Mouse (Mus musculus) C2C12 (cell line): ENCODE results near the gene Rogdi. TPM values are rescaled to one million over a fixed set of nuclear protein-coding genes. Genes with fewer than 3 reads are reported as not detected.

Source experiments
- H3K27me3 ChIP-seq: one replicate; pipeline ENCODE4 v1.6.1; 2011; ENCODE audit not compliant: control insufficient read depth, insufficient read depth, insufficient read length
- H3K36me3 ChIP-seq: one replicate; pipeline ENCODE4 v1.6.1; 2011; ENCODE audit not compliant: control insufficient read depth, insufficient read depth
- H3K4me3 ChIP-seq: one replicate; pipeline ENCODE4 v1.5.1; 2011; ENCODE audit warnings: mild to moderate bottlenecking, control low read depth; ENCODE audit not compliant: poor library complexity, insufficient read depth, severe bottlenecking
- H3K79me2 ChIP-seq: one replicate; pipeline ENCODE4 v1.6.1; 2011; ENCODE audit not compliant: control insufficient read depth, insufficient read depth
- H3K79me3 ChIP-seq: one replicate; pipeline ENCODE4 v1.6.1; 2011; ENCODE audit warnings: low read depth, control low read depth
- H3ac ChIP-seq: one replicate; pipeline ENCODE3; 2011; ENCODE audit warnings: low read depth; ENCODE audit not compliant: control insufficient read depth, insufficient read length
- CEBPB ChIP-seq: IDR thresholded peaks from one replicate; pipeline ENCODE4 v1.6.1; 2011; ENCODE audit warnings: low read depth, mild to moderate bottlenecking, control low read depth, moderate library complexity
- CTCF ChIP-seq: IDR thresholded peaks from one replicate; pipeline ENCODE4 v1.5.1; 2011; ENCODE audit not compliant: control insufficient read depth, insufficient read depth, insufficient read length
- FOSL1 ChIP-seq: IDR thresholded peaks from one replicate; pipeline ENCODE4 v1.8.0; 2011; ENCODE audit warnings: mild to moderate bottlenecking, low read length; ENCODE audit not compliant: poor library complexity, insufficient read depth, severe bottlenecking
- MAX ChIP-seq: IDR thresholded peaks from one replicate; pipeline ENCODE4 v1.6.1; 2011; ENCODE audit warnings: mild to moderate bottlenecking, control low read depth
- MYOD1 ChIP-seq: IDR thresholded peaks from one replicate; pipeline ENCODE4 v1.6.1; 2011; ENCODE audit warnings: low read depth; ENCODE audit not compliant: control insufficient read depth, insufficient read length
- MYOG ChIP-seq: IDR thresholded peaks from one replicate; pipeline ENCODE4 v1.6.1; 2011; ENCODE audit not compliant: control insufficient read depth, insufficient read length; ENCODE audit errors: extremely low read depth
- USF1 ChIP-seq: IDR thresholded peaks from one replicate; pipeline ENCODE4 v1.6.1; 2011; ENCODE audit warnings: low read depth, mild to moderate bottlenecking, control low read depth, moderate library complexity
- polyA plus RNA-seq: library from polyadenylated mRNA; unstranded; fragments of >200 nt; fragmentation: generic; extraction: Trizol; gene quantifications from one replicate; pipeline ENCODE4 v1.2.1, GENCODE M21; 2012; ENCODE audit warnings: missing spikeins

Gene Rogdi
- polyA plus RNA-seq, 1 experiment: 16.7 TPM

DNA sequence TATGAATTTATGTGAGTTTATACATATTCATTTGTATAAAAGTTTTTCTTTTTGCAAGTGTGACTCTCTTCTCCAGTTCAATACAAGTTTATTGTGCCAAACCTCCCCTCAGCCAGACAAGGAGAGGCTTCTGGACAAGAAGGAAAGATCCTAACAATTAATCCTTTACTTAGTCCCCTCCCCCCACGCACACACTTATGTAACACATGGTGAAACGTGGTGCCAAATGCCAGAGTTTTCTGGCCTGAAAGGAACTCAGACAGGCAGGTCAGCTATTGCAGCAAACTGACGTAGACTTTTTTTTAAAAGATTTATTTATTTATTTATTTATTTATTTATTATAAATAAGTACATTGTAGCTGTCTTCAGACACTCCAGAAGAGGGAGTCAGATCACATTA is 12.7 kb downstream of the Rogdi start:
- no peak for TF ChIP-seq CEBPB
- no peak for TF ChIP-seq FOSL1
- TF ChIP-seq MYOG: no peak
- H3K27me3 ChIP-seq: peaks cover 3% of the 10 kb centered on the region

DNA sequence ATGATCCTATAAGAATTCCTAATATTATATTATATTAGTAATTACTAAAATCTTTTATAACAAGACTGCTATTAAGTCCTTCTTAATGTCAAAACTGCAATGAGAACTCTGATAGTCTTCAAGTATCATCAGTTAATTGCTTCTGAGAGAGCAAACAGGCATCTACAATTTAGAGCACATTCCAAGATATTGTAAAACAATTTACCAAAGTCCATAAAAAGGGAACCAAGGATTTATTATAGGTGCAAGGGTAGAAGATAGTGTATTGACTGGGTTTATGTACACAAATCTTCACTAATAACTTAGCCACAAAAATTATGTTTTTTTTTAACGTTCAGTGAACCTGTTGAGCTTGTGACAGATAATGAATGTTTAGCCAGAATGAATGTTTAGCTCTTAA is 14.4 kb downstream of the Rogdi start:
- Histone ChIP-seq H3K79me2 (no peaks in the 10 kb centered on the region), H3K36me3 (no peaks in the 10 kb centered on the region), H3K27me3 (peaks cover 3% of the 10 kb centered on the region), H3ac (no peak overlapping the region), H3K79me3 (no peaks in the 10 kb centered on the region), H3K4me3 (no peak overlapping the region)
- no peak for TF ChIP-seq CTCF
- TF ChIP-seq FOSL1: no peak
- TF ChIP-seq USF1: no peak
- TF ChIP-seq MAX: no peak
- no peak for TF ChIP-seq MYOD1
- TF ChIP-seq CEBPB: no peak

More for the DNA sequence above, 12.7 kb downstream of the Rogdi start:
- H3K36me3 ChIP-seq: no peaks in the 10 kb centered on the region
- no peaks in the 10 kb centered on the region for H3K79me3 ChIP-seq
- H3K79me2 ChIP-seq: no peaks in the 10 kb centered on the region
- no peak overlapping the region for H3K4me3 ChIP-seq
- no peak overlapping the region for H3ac ChIP-seq

DNA sequence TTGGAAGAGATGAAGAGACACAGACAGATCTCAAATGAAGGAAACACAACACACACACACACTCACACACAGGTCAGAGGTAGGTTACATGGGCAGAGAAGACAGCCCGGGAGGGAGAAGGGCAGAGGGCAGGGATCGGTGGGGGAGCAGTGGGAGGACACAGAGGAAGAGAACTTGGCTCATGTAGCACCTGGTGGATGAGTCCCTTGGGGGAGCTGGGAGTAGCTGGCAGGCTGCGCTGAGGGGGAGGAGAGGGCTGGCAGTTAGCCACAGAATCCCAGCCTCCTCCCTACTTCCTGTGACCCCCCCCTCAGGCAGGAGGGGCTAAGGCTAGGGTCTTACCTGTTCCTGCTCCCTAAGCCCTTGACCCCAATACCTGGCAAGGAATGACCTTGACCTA is 15.8 kb downstream of the Rogdi start, which contains the start of gene Sept12:
Gene Sept12 (minus strand): TSS at position 300 of the 400 bp plus-strand sequence.
- Histone ChIP-seq H3ac (no peak within 1 kb of the TSS), H3K79me2 (no peaks in the 10 kb centered on the region), H3K36me3 (no peaks in the 10 kb centered on the region), H3K79me3 (no peaks in the 10 kb centered on the region), H3K4me3 (no peak within 1 kb of the TSS), H3K27me3 (peaks cover 7% of the 10 kb centered on the region)
- TF ChIP-seq MYOD1 (no peak), CEBPB (no peak), MAX (no peak), USF1 (no peak), CTCF (no peak), MYOG (no peak), FOSL1 (no peak)

DNA sequence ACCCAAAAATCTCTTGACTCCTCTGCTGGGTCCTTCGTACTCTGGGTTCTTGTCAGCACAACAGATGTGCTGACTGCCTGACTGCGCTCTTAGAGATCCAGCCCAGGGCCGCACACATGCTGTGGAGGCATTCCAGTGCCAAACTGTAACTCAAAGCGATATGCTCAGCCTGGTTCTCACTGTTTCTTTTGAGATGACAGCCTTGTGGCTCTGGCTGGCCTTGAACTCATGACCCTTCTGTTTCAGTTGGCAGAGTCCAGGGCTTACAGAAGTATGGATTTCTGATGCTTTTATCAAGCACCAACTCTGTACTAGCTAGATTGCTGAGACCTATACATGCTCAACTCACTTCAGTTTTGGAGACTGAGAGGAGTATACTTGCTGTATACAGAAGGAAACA is 20.1 kb downstream of the Rogdi start:
- no peak overlapping the region for H3K4me3 ChIP-seq
- no peaks in the 10 kb centered on the region for H3K79me2 ChIP-seq
- H3K79me3 ChIP-seq: no peaks in the 10 kb centered on the region
- no peak overlapping the region for H3ac ChIP-seq
- H3K27me3 ChIP-seq: peaks cover 13% of the 10 kb centered on the region
- H3K36me3 ChIP-seq: no peaks in the 10 kb centered on the region
- no peak for TF ChIP-seq MAX
- TF ChIP-seq MYOG: no peak
- no peak for TF ChIP-seq MYOD1
- TF ChIP-seq USF1: no peak
- no peak for TF ChIP-seq CEBPB
- no peak for TF ChIP-seq CTCF
- TF ChIP-seq FOSL1: no peak

DNA sequence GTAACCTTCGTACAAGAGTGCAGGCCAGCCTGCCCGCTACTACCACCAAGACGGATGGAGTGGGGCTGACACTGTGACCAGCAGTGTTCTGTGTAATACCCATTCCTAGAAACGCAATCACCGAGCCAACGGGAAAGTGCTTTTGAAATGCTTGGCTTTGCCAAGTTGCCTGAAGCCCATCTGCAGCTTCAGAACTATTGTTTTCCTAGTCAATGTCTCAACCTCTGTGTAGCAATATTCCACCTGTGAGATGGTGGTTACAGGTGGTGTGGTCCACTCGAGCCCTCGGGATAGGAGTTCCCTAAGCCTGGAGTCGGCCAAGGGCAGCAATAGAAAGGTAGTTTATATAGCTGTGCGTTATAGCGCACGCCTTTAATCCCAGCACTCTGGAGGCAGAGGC is 28.6 kb downstream of the Rogdi start:
- Histone ChIP-seq H3K36me3 (no peaks in the 10 kb centered on the region), H3K27me3 (peaks cover 15% of the 10 kb centered on the region), H3K4me3 (no peak overlapping the region), H3ac (no peak overlapping the region), H3K79me2 (no peaks in the 10 kb centered on the region), H3K79me3 (no peaks in the 10 kb centered on the region)
- TF ChIP-seq MYOG: no peak
- TF ChIP-seq FOSL1: no peak
- TF ChIP-seq MAX: no peak
- TF ChIP-seq USF1: no peak
- no peak for TF ChIP-seq CTCF
- no peak for TF ChIP-seq CEBPB
- no peak for TF ChIP-seq MYOD1

DNA sequence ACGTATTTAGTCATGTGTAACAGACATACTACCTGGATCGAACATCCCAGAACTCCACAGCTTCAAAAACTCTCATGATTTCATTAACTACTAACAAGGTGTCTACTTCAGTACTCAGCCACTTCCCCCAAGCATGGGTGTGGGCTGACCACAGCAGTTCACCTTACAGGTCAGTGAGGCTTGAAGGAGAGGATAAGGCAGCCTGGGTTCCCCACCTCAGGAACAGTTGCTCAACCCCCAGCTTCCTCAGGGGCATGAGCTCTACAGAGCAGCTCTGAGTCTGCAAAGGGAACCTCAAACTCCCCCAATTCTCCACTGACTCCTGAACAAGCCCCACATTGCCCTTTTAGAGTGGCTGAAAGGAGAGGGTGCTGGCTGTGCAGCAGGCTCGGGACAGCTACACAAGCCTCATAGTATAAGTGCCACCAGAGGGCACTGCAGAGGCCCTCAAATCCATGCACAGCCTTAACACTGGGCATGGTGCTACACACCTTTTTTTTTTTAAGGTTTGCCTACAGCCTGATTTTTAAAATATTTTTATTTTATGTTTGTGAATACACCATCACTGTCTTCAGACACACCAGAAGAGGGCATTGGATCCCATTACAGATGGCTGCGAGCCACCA is 33.5 kb downstream of the Rogdi start:
- peaks cover 15% of the 10 kb centered on the region for H3K27me3 ChIP-seq
- H3K79me3 ChIP-seq: no peaks in the 10 kb centered on the region
- no peaks in the 10 kb centered on the region for H3K79me2 ChIP-seq
- no peak overlapping the region for H3K4me3 ChIP-seq
- H3K36me3 ChIP-seq: no peaks in the 10 kb centered on the region
- H3ac ChIP-seq: no peak overlapping the region
- TF ChIP-seq MYOG: no peak
